Comparison of ENCODE assay signal across 8 mouse cellular contexts in the genomic region with DNA sequence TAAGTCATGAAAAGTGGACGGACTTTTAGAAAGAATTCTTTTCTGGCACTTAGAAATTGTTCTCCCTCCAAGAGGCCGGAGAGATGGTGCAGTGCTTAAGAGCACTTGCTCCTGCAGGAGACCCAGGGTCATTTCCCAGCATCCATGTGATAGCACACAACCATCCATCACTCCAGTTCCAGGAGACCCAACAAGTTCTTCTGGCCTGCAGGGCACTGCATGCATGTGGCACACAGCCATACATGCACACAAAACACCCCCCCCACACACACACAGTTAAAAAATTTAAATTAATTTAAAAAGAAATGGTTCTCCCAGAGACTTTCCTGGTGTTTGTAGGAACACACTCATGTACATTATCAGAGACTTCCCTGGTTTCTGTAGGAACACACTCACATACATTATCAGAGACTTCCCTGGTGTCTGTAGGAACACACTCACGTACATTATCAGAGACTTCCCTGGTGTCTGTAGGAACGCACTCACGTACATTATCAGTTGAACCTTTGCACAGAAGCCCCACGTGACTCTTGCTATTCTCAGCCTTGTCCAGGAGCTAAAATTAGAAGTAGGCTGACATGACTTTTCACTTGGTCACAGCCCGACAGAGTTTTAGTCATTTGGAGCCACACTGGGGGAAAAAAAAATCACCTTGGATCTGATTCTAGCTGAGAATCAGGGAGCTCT. TPM values are rescaled to one million over a fixed set of nuclear protein-coding genes. Genes with fewer than 3 reads are reported as not detected.
DNase-seq lines count a peak whose midpoint lies in the region; ATAC-seq lines count a peak whose summit lies in the region.

A gene (plus strand): TSS at position 566 of the 687 bp plus-strand sequence.

- peaks cover 16% of the 10 kb centered on the region for H3K4me1 ChIP-seq in heart, embryonic 12.5 days (replicated peaks)
- H3K4me1 ChIP-seq in liver, embryonic 16.5 days (ENCODE audit: control insufficient read depth, low read depth, low read length) = peaks cover 20% of the 10 kb centered on the region
- no peaks in the 10 kb centered on the region for H3K4me1 ChIP-seq in midbrain, embryonic 13.5 days (replicated peaks)
- H3K4me1 ChIP-seq in hindbrain, embryonic 13.5 days (replicated peaks) = no peaks in the 10 kb centered on the region

- DNase-seq in adrenal gland, postnatal 10 days = peak; percentile 42
- peak; percentile 10 for DNase-seq in embryo, embryonic 10.5 days (ENCODE audit: low spot score)
- no peak for DNase-seq in frontal cortex, postnatal 14 days (ENCODE audit: low spot score in 2 of 2)

- peaks cover 7% of the 10 kb centered on the region for H3K9me3 ChIP-seq in heart, embryonic 12.5 days (replicated peaks)
- H3K9me3 ChIP-seq in liver, embryonic 16.5 days (replicated peaks; ENCODE audit: control insufficient read depth, low read length) = no peaks in the 10 kb centered on the region; the same call in 1 of the 2 replicates
- no peaks in the 10 kb centered on the region for H3K9me3 ChIP-seq in midbrain, embryonic 13.5 days
- peaks cover 7% of the 10 kb centered on the region; the same call in 1 of the 2 replicates for H3K9me3 ChIP-seq in hindbrain, embryonic 13.5 days

- H3K27ac ChIP-seq in heart, embryonic 12.5 days (ENCODE audit: poor library complexity, severe bottlenecking) = peak within 1 kb of the TSS; percentile 99
- peak within 1 kb of the TSS; percentile 92 for H3K27ac ChIP-seq in liver, embryonic 16.5 days (ENCODE audit: low read length)
- no peak within 1 kb of the TSS for H3K27ac ChIP-seq in midbrain, embryonic 13.5 days
- no peak within 1 kb of the TSS for H3K27ac ChIP-seq in hindbrain, embryonic 13.5 days

- WGBS in heart, embryonic 12.5 days = 10% methylated on average over 7 of the region's 7 CpGs
- 21% methylated on average over 7 of the region's 7 CpGs for WGBS in liver, embryonic 16.5 days (ENCODE audit: insufficient replicate concordance)
- WGBS in midbrain, embryonic 13.5 days = 85% methylated on average over 7 of the region's 7 CpGs
- WGBS in hindbrain, embryonic 13.5 days = 83% methylated on average over 7 of the region's 7 CpGs

- H3K36me3 ChIP-seq in heart, embryonic 12.5 days = peaks cover 20% of the 10 kb centered on the region
- H3K36me3 ChIP-seq in liver, embryonic 16.5 days (ENCODE audit: control insufficient read depth, insufficient read depth) = peaks cover 2% of the 10 kb centered on the region
- no peaks in the 10 kb centered on the region for H3K36me3 ChIP-seq in midbrain, embryonic 13.5 days
- no peaks in the 10 kb centered on the region for H3K36me3 ChIP-seq in hindbrain, embryonic 13.5 days

- peak within 1 kb of the TSS; percentile 52 for H3K4me3 ChIP-seq in heart, embryonic 12.5 days
- peak within 1 kb of the TSS; percentile 62 for H3K4me3 ChIP-seq in liver, embryonic 16.5 days (ENCODE audit: low read depth, low read length)
- no peak within 1 kb of the TSS for H3K4me3 ChIP-seq in midbrain, embryonic 13.5 days (replicated peaks)
- H3K4me3 ChIP-seq in hindbrain, embryonic 13.5 days = no peak within 1 kb of the TSS

- H3K9ac ChIP-seq in heart, embryonic 12.5 days = peak within 1 kb of the TSS; percentile 77
- H3K9ac ChIP-seq in liver, embryonic 16.5 days (ENCODE audit: low read depth, low read length) = peak within 1 kb of the TSS; percentile 63
- no peak within 1 kb of the TSS for H3K9ac ChIP-seq in midbrain, embryonic 13.5 days (replicated peaks)
- H3K9ac ChIP-seq in hindbrain, embryonic 13.5 days = no peak within 1 kb of the TSS

- H3K4me2 ChIP-seq in heart, embryonic 12.5 days = peak within 1 kb of the TSS; percentile 65
- peak within 1 kb of the TSS; percentile 65 for H3K4me2 ChIP-seq in liver, embryonic 16.5 days (ENCODE audit: low read depth, low read length)
- H3K4me2 ChIP-seq in midbrain, embryonic 13.5 days (replicated peaks) = no peak within 1 kb of the TSS
- H3K4me2 ChIP-seq in hindbrain, embryonic 13.5 days = no peak within 1 kb of the TSS

- no peaks in the 10 kb centered on the region for H3K27me3 ChIP-seq in heart, embryonic 12.5 days (replicated peaks)
- H3K27me3 ChIP-seq in liver, embryonic 16.5 days (ENCODE audit: control insufficient read depth, insufficient read depth, low read depth, low read length) = no peaks in the 10 kb centered on the region
- no peaks in the 10 kb centered on the region for H3K27me3 ChIP-seq in midbrain, embryonic 13.5 days
- no peaks in the 10 kb centered on the region for H3K27me3 ChIP-seq in hindbrain, embryonic 13.5 days

- ATAC-seq in heart, embryonic 12.5 days (ENCODE audit: insufficient number of reproducible peaks, low FRiP score) = peak; percentile 97
- ATAC-seq in liver, embryonic 16.5 days (ENCODE audit: low read depth) = peak; percentile 99
- no peak for ATAC-seq in midbrain, embryonic 13.5 days
- ATAC-seq in hindbrain, embryonic 13.5 days (ENCODE audit: low FRiP score) = no peak
- ATAC-seq in frontal cortex, adult (ENCODE audit: low TSS enrichment) = no peak

RNA-seq across cellular contexts. Expression of the gene that starts here (rescaled TPM):
- 10 to 100 TPM in 1 of 2 experiments, 1 to 10 TPM in 1; 6.7 to 12.3 TPM for total RNA-seq in adrenal gland, postnatal 10 days (2021)
- polyA plus RNA-seq in heart, embryonic 12.5 days (2016; fragmentation: Nextera tagmentation; extraction: Ambion mirVana) = 32.8 and 35.7 TPM in 2 replicates
- polyA plus RNA-seq in liver, embryonic 16.5 days (2015; fragmentation: Nextera tagmentation; extraction: Ambion mirVana) = 2.2 and 2.7 TPM in 2 replicates
- 0.51 and 0.71 TPM in 2 replicates for polyA plus RNA-seq in midbrain, embryonic 13.5 days (2015; fragmentation: Nextera tagmentation; extraction: Ambion mirVana)
- 0.48 and 0.53 TPM in 2 replicates for polyA plus RNA-seq in hindbrain, embryonic 13.5 days (2015; fragmentation: Nextera tagmentation; extraction: Ambion mirVana)

Comparison
In these comparisons a context has a peak if more than half of its experiments do, and no peak if none do; other contexts are left out.
1. DNase-seq: peak in adrenal gland, postnatal 10 days (single experiment) and embryo, embryonic 10.5 days (single experiment); none in frontal cortex, postnatal 14 days (0 of 2).
2. ATAC-seq: peak in heart, embryonic 12.5 days (single experiment) and liver, embryonic 16.5 days (single experiment); none in midbrain, embryonic 13.5 days (single experiment), hindbrain, embryonic 13.5 days (single experiment) and frontal cortex, adult (single experiment).
3. H3K27ac ChIP-seq: peak in heart, embryonic 12.5 days (single experiment) and liver, embryonic 16.5 days (single experiment); none in midbrain, embryonic 13.5 days (single experiment) and hindbrain, embryonic 13.5 days (single experiment).
4. H3K4me2 ChIP-seq: peak in heart, embryonic 12.5 days (single experiment) and liver, embryonic 16.5 days (single experiment); none in midbrain, embryonic 13.5 days (single experiment) and hindbrain, embryonic 13.5 days (single experiment).
5. H3K4me3 ChIP-seq: peak in heart, embryonic 12.5 days (single experiment) and liver, embryonic 16.5 days (single experiment); none in midbrain, embryonic 13.5 days (single experiment) and hindbrain, embryonic 13.5 days (single experiment).
6. H3K9ac ChIP-seq: peak in heart, embryonic 12.5 days (single experiment) and liver, embryonic 16.5 days (single experiment); none in midbrain, embryonic 13.5 days (single experiment) and hindbrain, embryonic 13.5 days (single experiment).